Mouse (Mus musculus) embryonic facial prominence, embryonic 15.5 days (tissue): ENCODE data around the gene Yy2. TPM values are rescaled to one million over a fixed set of nuclear protein-coding genes. Genes with fewer than 3 reads are reported as not detected.

Experiments used
- ATAC-seq: fragments of 200-750 bp; cut with Nextera tagmentation; 2 replicates; pipeline ENCODE4 v1.8.0; 2017; ENCODE audit warnings: low read depth, moderate TSS enrichment; ENCODE audit not compliant: insufficient number of reproducible peaks, low FRiP score, low TSS enrichment
- H3K27ac ChIP-seq: fragments of 300-500 bp; sonication (generic); replicated peaks from 2 replicates; pipeline ENCODE4 v1.5.1; 2015; ENCODE audit warnings: mild to moderate bottlenecking, inconsistent platforms
- H3K27me3 ChIP-seq: fragments of 300-500 bp; sonication (generic); 2 replicates; pipeline ENCODE4 v1.6.1; 2015; ENCODE audit warnings: inconsistent platforms
- H3K36me3 ChIP-seq: fragments of 300-500 bp; sonication (generic); 2 replicates; pipeline ENCODE4 v1.6.1; 2015; ENCODE audit warnings: mild to moderate bottlenecking, inconsistent platforms
- H3K4me1 ChIP-seq: fragments of 300-500 bp; sonication (generic); 2 replicates; pipeline ENCODE4 v1.6.1; 2015; ENCODE audit warnings: inconsistent platforms
- H3K4me2 ChIP-seq: fragments of 300-500 bp; sonication (generic); replicated peaks from 2 replicates; pipeline ENCODE4 v1.6.1; 2015; ENCODE audit warnings: mild to moderate bottlenecking, inconsistent platforms
- H3K4me3 ChIP-seq: fragments of 300-500 bp; sonication (generic); replicated peaks from 2 replicates; pipeline ENCODE4 v1.5.1; 2015; ENCODE audit warnings: mild to moderate bottlenecking, inconsistent platforms
- H3K9ac ChIP-seq: fragments of 300-500 bp; sonication (generic); 2 replicates; pipeline ENCODE4 v1.6.1; 2015; ENCODE audit warnings: inconsistent platforms
- H3K9me3 ChIP-seq: fragments of 300-500 bp; sonication (generic); replicated peaks from 2 replicates; pipeline ENCODE4 v1.6.1; 2016; ENCODE audit warnings: inconsistent platforms
- WGBS: fragments of 180-500 bp; shearing (Covaris S2); methylation state at CpG from one replicate; pipeline ENCODE4 v1.1.7; 2015; 5-methylcytosine and 5-hydroxymethylcytosine counted together
- polyA plus RNA-seq: library from polyadenylated mRNA; unstranded; fragments of >200 nt; fragmentation: Nextera tagmentation; extraction: Ambion mirVana; gene quantifications from 2 replicates; pipeline ENCODE4 v1.2.1, GENCODE M21; 2015

The Yy2 gene
- polyA plus RNA-seq: 2.5 and 3.7 TPM in 2 replicates

GRCm38 (mm10) chrX:157568840-157569239 lies at the start of gene Yy2:
Gene Yy2, minus strand, starts transcription at chrX:157568985.
- WGBS: 86% methylated on average over 26 of the region's 26 CpGs
- Histone ChIP-seq H3K4me3 (no peak within 1 kb of the TSS), H3K36me3 (no peaks in the 10 kb centered on the region), H3K4me1 (no peaks in the 10 kb centered on the region), H3K4me2 (no peak within 1 kb of the TSS), H3K9ac (no peak within 1 kb of the TSS), H3K9me3 (no peaks in the 10 kb centered on the region), H3K27me3 (no peaks in the 10 kb centered on the region), H3K27ac (no peak within 1 kb of the TSS)
- no peak for ATAC-seq

- Histone ChIP-seq H3K4me3 (peak overlapping the region; percentile 19), H3K4me2 (peak overlapping the region; percentile 44), H3K9me3 (no peaks in the 10 kb centered on the region), H3K9ac (no peak overlapping the region), H3K27ac (no peak overlapping the region), H3K27me3 (no peaks in the 10 kb centered on the region), H3K4me1 (no peaks in the 10 kb centered on the region), H3K36me3 (no peaks in the 10 kb centered on the region)
- WGBS: 26% methylated on average over 32 of the region's 32 CpGs
- no peak; the same call in 1 of the 2 replicates for ATAC-seq
Observed at GRCm38 (mm10) chrX:157612894-157613293, 44.1 kb upstream of the Yy2 start.

- no peak overlapping the region for H3K4me2 ChIP-seq
- ATAC-seq: no peak
- 4% methylated on average over 3 of the region's 3 CpGs for WGBS
Observed at GRCm38 (mm10) chrX:157601450-157601849, 32.7 kb upstream of the Yy2 start.

GRCm38 (mm10) chrX:157598186-157598996 lies 29.6 kb upstream of the Yy2 start, which contains the start of gene Mbtps2:
Gene Mbtps2, minus strand, starts transcription at chrX:157598715.
- peak within 1 kb of the TSS; percentile 92 for H3K27ac ChIP-seq
- H3K36me3 ChIP-seq: no peaks in the 10 kb centered on the region
- no peaks in the 10 kb centered on the region for H3K27me3 ChIP-seq
- H3K4me1 ChIP-seq: no peaks in the 10 kb centered on the region; the same call in 1 of the 2 replicates
- peak within 1 kb of the TSS; percentile 60 for H3K4me3 ChIP-seq
- ATAC-seq: peak; percentile 85
- H3K9me3 ChIP-seq: no peaks in the 10 kb centered on the region
- WGBS: 23% methylated on average over 70 of the region's 74 CpGs
- H3K9ac ChIP-seq: peak within 1 kb of the TSS; percentile 54
- H3K4me2 ChIP-seq: peak within 1 kb of the TSS; percentile 48

More at GRCm38 (mm10) chrX:157601450-157601849, 32.7 kb upstream of the Yy2 start:
- H3K27me3 ChIP-seq: no peaks in the 10 kb centered on the region
- no peak overlapping the region for H3K4me3 ChIP-seq
- no peak overlapping the region for H3K27ac ChIP-seq
- no peaks in the 10 kb centered on the region; the same call in 1 of the 2 replicates for H3K4me1 ChIP-seq
- H3K9me3 ChIP-seq: no peaks in the 10 kb centered on the region
- no peak overlapping the region for H3K9ac ChIP-seq
- no peaks in the 10 kb centered on the region for H3K36me3 ChIP-seq

GRCm38 (mm10) chrX:157597585-157598185 lies 28.9 kb upstream of the Yy2 start:
- Histone ChIP-seq H3K9ac (peak overlapping the region; percentile 54; the same call in 1 of the 2 replicates), H3K4me3 (peak overlapping the region; percentile 60), H3K27ac (peak overlapping the region; percentile 92), H3K4me1 (no peaks in the 10 kb centered on the region; the same call in 1 of the 2 replicates), H3K27me3 (no peaks in the 10 kb centered on the region), H3K4me2 (peak overlapping the region; percentile 48), H3K9me3 (no peaks in the 10 kb centered on the region), H3K36me3 (no peaks in the 10 kb centered on the region)
- no peak for ATAC-seq
- 16% methylated on average over 17 of the region's 17 CpGs for WGBS

- Histone ChIP-seq H3K4me1 (no peaks in the 10 kb centered on the region; the same call in 1 of the 2 replicates), H3K4me2 (peak overlapping the region; percentile 48), H3K27me3 (no peaks in the 10 kb centered on the region), H3K4me3 (0 out of 2 replicates have a peak overlapping the region, but pooled peaks have one; percentile 60), H3K36me3 (no peaks in the 10 kb centered on the region), H3K9ac (no peak overlapping the region), H3K27ac (no peak overlapping the region), H3K9me3 (no peaks in the 10 kb centered on the region)
- 64% methylated on average over 5 of the region's 5 CpGs for WGBS
- no peak for ATAC-seq
Observed at GRCm38 (mm10) chrX:157596802-157597201, 28.0 kb upstream of the Yy2 start.

- WGBS: 79% methylated on average over 6 of the region's 6 CpGs
- H3K4me2 ChIP-seq: no peak overlapping the region
- no peak for ATAC-seq
- H3K9me3 ChIP-seq: no peaks in the 10 kb centered on the region
- no peak overlapping the region for H3K4me3 ChIP-seq
- H3K9ac ChIP-seq: no peak overlapping the region
- H3K4me1 ChIP-seq: no peaks in the 10 kb centered on the region; the same call in 1 of the 2 replicates
- no peaks in the 10 kb centered on the region for H3K27me3 ChIP-seq
- H3K27ac ChIP-seq: no peak overlapping the region
- H3K36me3 ChIP-seq: no peaks in the 10 kb centered on the region
Observed at GRCm38 (mm10) chrX:157595927-157596326, 27.1 kb upstream of the Yy2 start.

GRCm38 (mm10) chrX:157594606-157595005 lies 25.8 kb upstream of the Yy2 start:
- no peak for ATAC-seq
- no peak overlapping the region for H3K4me2 ChIP-seq
- H3K36me3 ChIP-seq: no peaks in the 10 kb centered on the region
- H3K4me1 ChIP-seq: no peaks in the 10 kb centered on the region; the same call in 1 of the 2 replicates
- no peak overlapping the region for H3K4me3 ChIP-seq
- H3K27me3 ChIP-seq: no peaks in the 10 kb centered on the region
- H3K27ac ChIP-seq: no peak overlapping the region
- no peak overlapping the region for H3K9ac ChIP-seq
- 72% methylated on average over 2 of the region's 2 CpGs for WGBS
- no peaks in the 10 kb centered on the region for H3K9me3 ChIP-seq

- WGBS: 83% methylated on average over 5 of the region's 5 CpGs
- Histone ChIP-seq H3K4me1 (no peaks in the 10 kb centered on the region), H3K4me2 (no peak overlapping the region), H3K4me3 (no peak overlapping the region), H3K9me3 (no peaks in the 10 kb centered on the region), H3K9ac (no peak overlapping the region), H3K27ac (no peak overlapping the region), H3K27me3 (no peaks in the 10 kb centered on the region), H3K36me3 (no peaks in the 10 kb centered on the region)
- ATAC-seq: no peak
Observed at GRCm38 (mm10) chrX:157587001-157587400, 18.2 kb upstream of the Yy2 start.

- no peaks in the 10 kb centered on the region for H3K27me3 ChIP-seq
- no peak overlapping the region for H3K27ac ChIP-seq
- H3K9ac ChIP-seq: no peak overlapping the region
- H3K9me3 ChIP-seq: no peaks in the 10 kb centered on the region
- H3K4me1 ChIP-seq: no peaks in the 10 kb centered on the region
- no peaks in the 10 kb centered on the region for H3K36me3 ChIP-seq
- no peak overlapping the region for H3K4me2 ChIP-seq
- ATAC-seq: no peak
- H3K4me3 ChIP-seq: no peak overlapping the region
Observed at GRCm38 (mm10) chrX:157586397-157586796, 17.6 kb upstream of the Yy2 start.

GRCm38 (mm10) chrX:157579108-157579614 lies 10.4 kb upstream of the Yy2 start:
- Histone ChIP-seq H3K27ac (no peak overlapping the region), H3K4me2 (no peak overlapping the region), H3K36me3 (no peaks in the 10 kb centered on the region), H3K4me1 (no peaks in the 10 kb centered on the region), H3K9ac (no peak overlapping the region), H3K27me3 (no peaks in the 10 kb centered on the region), H3K9me3 (no peaks in the 10 kb centered on the region), H3K4me3 (no peak overlapping the region)
- 74% methylated on average over 6 of the region's 6 CpGs for WGBS
- ATAC-seq: no peak
